Mouse (Mus musculus) cerebellum, adult 9-11 months (tissue): ENCODE measurements around the gene 2210011C24Rik.

Experiments
- DNase-seq: peaks from one replicate; pipeline ENCODE4 v3.0.0; 2022

2210011C24Rik gene

GRCm38 (mm10) chr8:84011705-84012498 lies at the start of gene 2210011C24Rik:
TSS of gene 2210011C24Rik (minus strand) at chr8:84012171.
- DNase-seq: peak; percentile 34

- DNase-seq: no peak
Measured at GRCm38 (mm10) chr8:84060245-84060644, 48.3 kb upstream of the 2210011C24Rik start.

- no peak for DNase-seq
Measured at GRCm38 (mm10) chr8:84059226-84059625, 47.3 kb upstream of the 2210011C24Rik start.

GRCm38 (mm10) chr8:84057827-84058226 lies 45.9 kb upstream of the 2210011C24Rik start:
- DNase-seq: no peak

GRCm38 (mm10) chr8:84053229-84053628 lies 41.3 kb upstream of the 2210011C24Rik start:
- no peak for DNase-seq

GRCm38 (mm10) chr8:84052746-84053145 lies 40.8 kb upstream of the 2210011C24Rik start:
- no peak for DNase-seq

GRCm38 (mm10) chr8:84048171-84048570 lies 36.2 kb upstream of the 2210011C24Rik start:
- no peak for DNase-seq

- DNase-seq: no peak
Measured at GRCm38 (mm10) chr8:84046505-84046904, 34.5 kb upstream of the 2210011C24Rik start.

- DNase-seq: no peak
Measured at GRCm38 (mm10) chr8:84044900-84045299, 32.9 kb upstream of the 2210011C24Rik start, which contains the start of gene Rln3. TSS of gene Rln3 (minus strand) at chr8:84045000.

- no peak for DNase-seq
Measured at GRCm38 (mm10) chr8:84044103-84044502, 32.1 kb upstream of the 2210011C24Rik start.

- no peak for DNase-seq
Measured at GRCm38 (mm10) chr8:84042948-84043342, 31.0 kb upstream of the 2210011C24Rik start.

- no peak for DNase-seq
Measured at GRCm38 (mm10) chr8:84042066-84042947, 30.3 kb upstream of the 2210011C24Rik start, which contains the start of gene Il27ra. TSS of gene Il27ra (minus strand) at chr8:84042589.

- DNase-seq: peak; percentile 64
Measured at GRCm38 (mm10) chr8:84039050-84039449, 27.1 kb upstream of the 2210011C24Rik start.

GRCm38 (mm10) chr8:84038015-84038414 lies 26.0 kb upstream of the 2210011C24Rik start:
- DNase-seq: no peak

- DNase-seq: no peak
Measured at GRCm38 (mm10) chr8:84032777-84033176, 20.8 kb upstream of the 2210011C24Rik start.

- no peak for DNase-seq
Measured at GRCm38 (mm10) chr8:84029272-84029671, 17.3 kb upstream of the 2210011C24Rik start.

- no peak for DNase-seq
Measured at GRCm38 (mm10) chr8:84027449-84027848, 15.5 kb upstream of the 2210011C24Rik start.

GRCm38 (mm10) chr8:84025863-84026262 lies 13.9 kb upstream of the 2210011C24Rik start:
- DNase-seq: no peak

GRCm38 (mm10) chr8:84024171-84024570 lies 12.2 kb upstream of the 2210011C24Rik start:
- no peak for DNase-seq

- DNase-seq: no peak
Measured at GRCm38 (mm10) chr8:84023631-84024030, 11.7 kb upstream of the 2210011C24Rik start.

- DNase-seq: no peak
Measured at GRCm38 (mm10) chr8:84023085-84023484, 11.1 kb upstream of the 2210011C24Rik start.

- DNase-seq: no peak
Measured at GRCm38 (mm10) chr8:84021569-84021968, 9.6 kb upstream of the 2210011C24Rik start.

- DNase-seq: no peak
Measured at GRCm38 (mm10) chr8:84021096-84021495, 9.1 kb upstream of the 2210011C24Rik start, which contains the start of gene Palm3. TSS of gene Palm3 (plus strand) at chr8:84021471.
